Mouse (Mus musculus): Measurements from ENCODE around the gene Col23a1.
"Not testable (repeated sequence)": the region's sequence is repeated elsewhere in the genome, so short reads cannot be mapped to it uniquely, and the experiment has no call there.

Col23a1 gene

DNA sequence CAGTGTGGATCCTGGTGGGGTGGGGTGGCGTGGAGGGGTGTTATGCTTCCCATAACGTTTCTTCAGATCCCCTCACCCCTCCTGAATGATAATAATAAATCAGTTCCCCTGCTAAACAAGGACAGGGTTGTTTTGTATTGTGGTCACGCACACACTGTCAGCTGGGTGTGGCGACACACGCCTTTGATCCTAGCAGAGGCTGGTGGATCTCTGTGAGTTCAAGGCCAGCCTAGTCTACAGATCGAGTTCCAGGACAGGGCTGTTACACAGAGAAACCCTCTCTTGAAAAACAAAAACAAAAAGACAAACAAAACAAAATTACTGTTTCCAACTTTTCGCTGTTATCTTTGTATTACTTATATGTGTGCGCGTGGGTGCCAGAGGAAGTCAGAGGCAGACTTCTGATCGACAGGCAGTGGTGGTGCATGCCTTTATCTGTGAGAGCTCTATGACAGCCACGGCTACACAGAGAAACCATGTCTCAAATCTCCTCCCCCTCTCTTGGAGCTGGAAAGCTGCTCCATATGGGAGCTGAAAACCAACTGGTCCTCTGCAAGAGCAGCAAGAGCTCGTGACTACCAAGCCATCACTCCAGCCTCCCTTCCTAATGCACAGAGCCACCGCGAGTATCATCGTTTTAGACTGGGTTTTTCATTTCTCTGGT lies 340.1 kb downstream of the Col23a1 start:
- no peak for DNase-seq

DNA sequence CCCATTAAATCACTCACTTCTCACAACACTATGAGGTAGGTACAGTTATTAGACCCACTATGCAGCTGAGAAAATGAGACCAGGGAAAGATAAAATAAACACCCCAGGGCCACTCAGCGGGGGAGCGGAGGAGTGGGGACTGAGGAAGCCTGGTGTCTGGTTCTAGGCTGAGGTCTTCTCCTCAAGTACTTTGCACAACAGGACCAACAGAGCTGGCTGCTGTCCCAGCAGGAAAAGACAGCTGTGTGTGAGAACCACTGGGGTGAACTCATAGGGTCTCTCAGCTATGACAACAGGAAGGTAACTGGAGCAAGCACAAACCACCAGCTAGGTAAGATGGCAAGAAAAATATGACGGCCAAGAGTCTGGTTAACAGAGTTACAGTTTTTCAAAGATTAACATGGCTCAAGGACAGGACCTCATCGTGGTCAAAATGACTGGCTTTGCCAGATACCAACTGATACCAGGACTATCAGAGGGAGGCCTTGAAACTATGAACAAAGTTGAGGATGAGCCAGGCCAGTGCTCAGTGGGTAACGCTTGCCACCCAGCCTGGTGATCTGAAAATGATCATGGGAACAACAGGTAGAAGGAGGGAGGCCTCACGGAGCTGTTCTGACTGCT lies 342.5 kb downstream of the Col23a1 start:
- no peak for DNase-seq

DNA sequence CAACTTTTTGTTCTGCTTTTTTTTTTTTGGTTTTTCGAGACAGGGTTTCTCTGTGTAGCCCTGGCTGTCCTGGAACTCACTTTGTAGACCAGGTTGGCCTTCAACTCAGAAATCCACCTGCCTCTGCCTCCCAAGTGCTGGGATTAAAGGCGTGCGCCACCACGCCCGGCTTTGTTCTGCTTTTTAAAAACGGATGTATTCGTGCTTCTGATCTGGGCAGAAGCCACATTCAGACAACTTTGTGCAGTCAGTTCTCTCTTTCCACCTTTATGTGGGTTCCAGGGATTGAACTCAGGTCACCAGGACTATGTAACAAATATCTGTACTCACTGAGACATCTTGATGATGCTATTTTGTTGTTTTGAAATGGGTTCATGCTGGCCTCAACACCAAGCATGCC lies 343.5 kb downstream of the Col23a1 start:
- not testable (repeated sequence) for DNase-seq
